Comparison of ENCODE assay signal across 22 mouse cellular contexts in the genomic region with DNA sequence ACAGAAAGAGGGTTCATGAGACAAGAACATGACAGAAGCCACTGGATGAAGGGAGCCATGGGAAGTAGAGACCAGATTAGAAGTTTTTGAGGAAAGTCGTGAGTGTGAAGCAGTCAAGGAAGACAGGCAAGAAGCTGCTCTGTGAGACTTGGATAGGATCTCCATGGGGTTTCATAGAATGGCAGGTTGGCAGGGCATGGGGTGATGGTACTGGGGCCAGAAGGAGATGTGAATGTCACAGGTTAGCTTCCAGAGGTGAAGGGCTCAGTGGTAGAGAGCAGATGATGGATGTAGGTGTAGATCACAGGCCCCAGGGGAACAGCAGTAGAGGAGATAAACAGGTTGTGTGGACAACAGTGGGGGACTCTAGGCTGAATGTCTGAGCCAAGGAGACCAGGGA.
"Had no signal": no experiment of that assay in that cellular context is flagged by ENCODE, and none has a peak within 500 bp of the region (broad histone marks: within the 10 kb centered on the region; RNA-seq: fewer than 3 reads in every experiment).

No protein-coding gene starts in this region.

- H3K36me3 ChIP-seq: heart, embryonic 12.5 days; hindbrain, embryonic 13.5 days; hindbrain, embryonic 15.5 days; kidney, embryonic 15.5 days; limb, embryonic 13.5 days; limb, embryonic 15.5 days; liver, embryonic 12.5 days had no signal

- H3K4me1 ChIP-seq: heart, embryonic 12.5 days; limb, embryonic 13.5 days; limb, embryonic 15.5 days had no signal

- H3K27me3 ChIP-seq: hindbrain, embryonic 15.5 days; limb, embryonic 13.5 days; limb, embryonic 15.5 days had no signal

- H3K9ac ChIP-seq: heart, embryonic 12.5 days; hindbrain, embryonic 13.5 days; hindbrain, embryonic 15.5 days; kidney, embryonic 15.5 days; limb, embryonic 13.5 days; limb, embryonic 15.5 days; liver, embryonic 12.5 days; liver, embryonic 14.5 days had no signal

- ATAC-seq: hindbrain, postnatal 0 days; liver, embryonic 12.5 days had no signal

- DNase-seq: gastrocnemius, postnatal 14 days; gastrocnemius, postnatal 36 days; heart, adult 18-20 months; heart, postnatal 10 days; kidney, adult 11 months; kidney, adult 2 months; kidney, adult 9 months; kidney, postnatal 14 days; kidney, postnatal 36 days; layer of hippocampus, adult 9-11 months; layer of hippocampus, postnatal 36 days; left cerebral cortex, postnatal 4 days had no signal

- H3K4me2 ChIP-seq: heart, embryonic 12.5 days; hindbrain, embryonic 13.5 days; hindbrain, embryonic 15.5 days; kidney, embryonic 15.5 days; limb, embryonic 13.5 days; limb, embryonic 15.5 days; liver, embryonic 12.5 days had no signal

- H3K4me3 ChIP-seq: heart, embryonic 12.5 days; hindbrain, embryonic 13.5 days; hindbrain, embryonic 15.5 days; kidney, embryonic 15.5 days; limb, embryonic 13.5 days; limb, embryonic 15.5 days; liver, embryonic 12.5 days had no signal

- H3K27ac ChIP-seq: hindbrain, embryonic 13.5 days; hindbrain, embryonic 15.5 days; hindbrain, postnatal 0 days; kidney, embryonic 15.5 days; kidney, postnatal 0 days; limb, embryonic 13.5 days; limb, embryonic 15.5 days; liver, embryonic 12.5 days; liver, embryonic 14.5 days had no signal

- H3K9me3 ChIP-seq: heart, embryonic 12.5 days; hindbrain, embryonic 13.5 days; hindbrain, embryonic 15.5 days; kidney, embryonic 15.5 days; limb, embryonic 13.5 days; limb, embryonic 15.5 days; liver, embryonic 12.5 days had no signal
